Mouse (Mus musculus): ENCODE results near the gene Prrg2. TPM values are rescaled to one million over a fixed set of nuclear protein-coding genes. Genes with fewer than 3 reads are reported as not detected.
A peak's percentile ranks its signal among the peaks of the same experiment; 100 is the strongest.

Prrg2 gene
- polyA plus RNA-seq, 1 experiment from 2014 or later, result 9.9 TPM

DNA sequence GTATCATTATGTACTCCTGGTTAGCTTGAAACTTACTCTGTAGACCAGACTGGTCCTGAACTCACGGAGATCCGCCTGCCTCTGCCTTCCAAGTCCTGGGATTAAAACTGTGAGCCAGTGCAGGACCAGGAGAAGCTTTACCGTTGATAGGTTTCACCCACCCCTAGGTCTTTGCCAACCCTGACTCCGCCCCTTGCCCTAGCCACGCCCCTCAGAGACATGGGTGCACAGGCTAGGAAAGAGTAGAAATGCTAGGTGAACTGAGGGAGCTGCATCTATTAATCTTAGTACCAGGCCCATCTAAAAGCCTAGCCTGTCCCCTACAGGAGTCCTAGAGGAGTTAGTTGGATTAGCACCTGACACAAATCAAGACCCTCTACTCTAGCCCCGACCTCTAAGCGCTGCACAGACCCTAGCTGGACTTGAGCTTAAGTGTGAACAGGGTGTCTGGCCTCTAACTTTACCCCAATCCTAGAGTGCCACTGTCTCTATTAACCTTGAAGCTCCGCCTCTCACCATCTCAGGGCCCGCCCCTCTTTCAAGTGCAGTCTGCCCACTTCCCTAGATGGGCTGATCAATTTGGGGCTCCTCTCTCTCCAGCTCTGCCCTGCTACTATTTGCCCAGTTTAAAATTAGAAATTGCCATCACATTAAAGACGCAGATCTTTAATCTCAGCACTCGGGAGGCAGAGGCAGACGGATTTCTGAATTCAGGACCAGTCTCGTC is 27.9 kb upstream of the Prrg2 start:
- DNase-seq (ENCODE audit: low spot score), result no peak

DNA sequence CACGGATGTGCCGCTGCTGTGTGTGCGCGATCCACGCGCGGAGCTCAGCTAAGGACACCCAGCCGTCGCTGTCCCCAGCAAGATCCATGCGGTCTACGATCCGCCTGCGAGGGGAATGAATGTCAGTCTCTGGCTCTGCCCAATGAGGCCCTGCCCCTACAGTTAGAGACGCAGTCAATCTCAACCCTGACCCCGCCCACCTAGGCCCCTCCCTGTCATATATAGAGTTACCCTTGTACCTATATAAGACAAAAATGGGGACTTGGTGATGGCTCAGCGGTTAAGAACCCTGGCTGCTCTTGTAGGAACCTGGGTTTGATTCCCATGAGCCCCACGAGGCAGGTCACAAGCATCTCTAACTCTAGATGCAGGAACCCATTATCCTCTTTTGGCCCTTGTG is 26.1 kb upstream of the Prrg2 start:
- DNase-seq (ENCODE audit: low spot score), result no peak

GRCm38 (mm10) chr7:45086084-45086483 is 23.6 kb upstream of the Prrg2 start:
- DNase-seq (ENCODE audit: low spot score), result no peak

DNA sequence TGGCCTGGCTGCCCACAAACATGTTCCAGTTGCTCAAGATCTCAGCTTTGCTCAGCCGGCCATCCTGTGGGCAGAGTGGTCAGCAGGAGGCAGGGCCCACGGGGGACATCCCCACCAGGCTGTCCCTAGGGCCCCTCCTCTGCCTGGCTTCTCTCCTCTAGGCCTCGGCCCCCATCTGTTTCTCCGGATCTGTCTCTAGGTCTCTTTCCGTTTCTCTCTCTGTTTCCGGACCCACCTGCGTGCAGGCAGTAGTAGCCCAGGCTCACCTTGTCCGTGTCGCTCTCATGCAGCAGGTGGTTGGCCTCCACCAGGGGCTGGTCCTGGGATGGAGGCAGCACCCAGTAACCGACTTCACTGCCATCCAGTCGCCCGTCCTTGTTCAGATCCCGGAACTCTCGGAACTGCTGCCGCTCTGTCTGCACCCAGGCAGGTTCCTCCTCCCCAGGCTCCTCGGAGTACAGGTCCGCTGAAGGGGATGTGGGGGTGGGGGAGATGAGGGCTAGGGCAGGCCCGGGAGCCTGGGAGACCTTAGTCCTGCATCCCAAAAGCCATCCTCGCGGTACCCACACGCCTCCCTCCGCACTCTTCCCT is 20.9 kb upstream of the Prrg2 start:
- peak; percentile 53 for DNase-seq (ENCODE audit: low spot score)

- DNase-seq (ENCODE audit: low spot score), result peak; percentile 62
These were observed 20.2 kb upstream of the Prrg2 start for GRCm38 (mm10) chr7:45082401-45083299.

GRCm38 (mm10) chr7:45081016-45081415 is 18.5 kb upstream of the Prrg2 start:
- no peak for DNase-seq (ENCODE audit: low spot score)

GRCm38 (mm10) chr7:45079856-45080255 is 17.4 kb upstream of the Prrg2 start:
- peak; percentile 91 for DNase-seq (ENCODE audit: low spot score)

- DNase-seq (ENCODE audit: low spot score), result peak; percentile 75
These were observed 16.0 kb upstream of the Prrg2 start for GRCm38 (mm10) chr7:45078513-45078912.

DNA sequence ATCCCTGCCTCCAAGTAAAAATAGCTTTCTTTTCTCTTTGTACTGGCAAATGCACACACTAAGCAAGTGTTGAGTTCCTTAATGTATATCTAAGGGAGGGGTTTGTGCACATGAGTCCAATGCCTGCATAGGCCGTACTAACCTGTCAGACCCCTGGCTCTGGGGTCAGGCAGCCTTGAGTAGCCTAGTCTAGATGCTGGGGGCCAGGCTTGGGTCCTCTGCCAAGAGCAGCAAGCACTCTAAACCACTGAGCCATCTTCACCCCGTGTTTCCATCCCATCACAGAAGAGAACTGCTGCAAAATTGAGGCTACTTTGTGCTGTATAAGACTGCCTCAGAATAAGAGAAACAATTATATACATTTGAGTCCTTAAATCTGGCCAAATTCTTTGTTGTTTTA is 15.4 kb upstream of the Prrg2 start:
- DNase-seq (ENCODE audit: low spot score), result no peak

- no peak for DNase-seq (ENCODE audit: low spot score)
These were observed 14.8 kb upstream of the Prrg2 start for GRCm38 (mm10) chr7:45077322-45077721.

DNA sequence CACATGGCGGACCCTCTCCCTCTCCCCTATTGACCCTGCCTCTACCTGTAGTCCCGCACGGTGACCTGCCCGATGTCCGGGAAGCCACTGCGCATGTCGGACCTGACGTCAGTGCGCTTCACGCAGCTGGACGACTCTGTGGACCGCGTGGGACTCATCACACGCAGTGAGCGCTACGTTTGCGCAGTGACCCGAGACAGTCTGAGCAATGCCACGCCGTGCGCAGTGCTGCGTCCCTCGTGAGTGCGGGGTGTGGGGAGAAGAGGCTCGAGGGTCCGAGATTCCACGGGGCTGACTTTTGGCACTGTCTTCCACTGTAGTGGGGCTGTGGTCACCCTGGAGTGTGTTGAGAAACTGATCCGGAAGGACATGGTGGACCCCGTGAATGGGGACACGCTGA is 14.0 kb upstream of the Prrg2 start:
- no peak for DNase-seq (ENCODE audit: low spot score)

GRCm38 (mm10) chr7:45075405-45075804 is 12.9 kb upstream of the Prrg2 start:
- DNase-seq (ENCODE audit: low spot score), result no peak

- DNase-seq (ENCODE audit: low spot score), result no peak
These were observed 11.5 kb upstream of the Prrg2 start for GRCm38 (mm10) chr7:45073949-45074348.

- no peak for DNase-seq (ENCODE audit: low spot score)
These were observed 10.8 kb upstream of the Prrg2 start for GRCm38 (mm10) chr7:45073171-45073707.

- no peak for DNase-seq (ENCODE audit: low spot score)
These were observed 9.8 kb upstream of the Prrg2 start for GRCm38 (mm10) chr7:45072230-45072629.

GRCm38 (mm10) chr7:45069671-45070070 is 7.2 kb upstream of the Prrg2 start:
- DNase-seq (ENCODE audit: low spot score), result no peak

DNA sequence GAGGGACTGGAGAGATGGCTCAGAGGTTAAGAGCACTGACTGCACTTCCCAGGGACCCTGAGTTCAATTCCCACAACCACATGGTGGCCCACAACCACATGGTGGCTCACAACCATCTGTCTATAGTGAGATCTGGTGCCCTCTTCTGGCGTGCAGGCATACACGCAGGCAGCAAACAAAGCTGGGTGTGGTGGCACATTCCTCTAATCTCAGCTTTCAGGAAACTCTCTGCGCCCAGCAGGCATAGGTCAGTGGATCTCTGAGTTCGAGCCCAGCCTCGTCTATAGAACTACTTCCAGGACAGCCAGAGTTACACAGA is 5.5 kb upstream of the Prrg2 start:
- peak; percentile 72 for DNase-seq (ENCODE audit: low spot score)

- DNase-seq (ENCODE audit: low spot score), result no peak
These were observed 4.9 kb upstream of the Prrg2 start for GRCm38 (mm10) chr7:45067190-45067999.

DNA sequence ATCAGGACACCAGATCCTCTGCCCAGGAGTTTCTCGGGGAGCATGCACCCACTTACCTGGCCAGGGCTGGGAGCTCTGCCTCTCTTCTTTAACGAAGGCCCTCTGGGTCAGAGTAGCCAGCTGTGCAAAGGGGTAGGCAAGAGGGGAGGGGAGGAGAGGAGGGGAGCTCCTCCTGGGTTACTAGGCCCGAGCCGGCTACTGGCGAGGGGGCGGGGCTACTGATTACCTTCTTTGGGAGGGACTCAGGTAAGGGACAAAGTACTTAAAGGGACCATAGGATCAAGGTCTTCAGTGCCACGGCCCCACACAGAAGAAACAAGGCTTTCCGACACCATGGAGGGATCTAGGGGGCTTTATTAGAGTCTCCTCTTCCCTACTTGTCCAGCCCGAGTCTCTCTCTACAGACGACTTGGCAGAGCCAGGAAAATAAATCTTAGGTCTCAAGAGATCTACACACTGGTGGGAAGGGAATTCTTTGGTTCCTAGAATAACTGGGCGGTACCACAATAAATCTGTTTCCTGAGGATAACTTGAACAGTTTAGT is 873 bp downstream of the Prrg2 start:
- DNase-seq (ENCODE audit: low spot score), result no peak

DNA sequence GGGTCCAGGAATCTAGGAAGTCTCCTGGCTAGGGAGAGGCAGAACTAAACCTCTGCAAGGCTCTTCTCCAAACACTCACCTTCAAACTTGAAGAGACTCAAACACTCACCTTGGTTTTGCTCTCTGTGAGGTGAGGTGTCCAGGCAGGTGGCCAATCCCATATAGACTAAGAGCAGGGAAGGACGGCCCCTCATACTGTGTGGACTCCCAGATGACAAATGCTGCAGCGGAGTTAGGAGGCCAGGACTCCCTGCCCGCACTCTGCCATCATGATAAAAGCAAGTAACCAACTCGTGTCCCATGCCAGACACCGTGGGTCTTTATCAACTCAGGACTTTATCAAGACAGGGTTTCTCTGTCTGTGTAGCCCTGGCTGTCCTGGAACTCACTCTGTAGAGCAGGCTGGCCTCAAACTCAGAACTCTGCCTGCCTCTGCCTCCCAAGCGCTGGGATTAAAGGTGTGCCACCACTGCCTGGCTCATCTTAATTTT is 1.8 kb downstream of the Prrg2 start:
- no peak for DNase-seq (ENCODE audit: low spot score)

Measured in thymus, postnatal 0 days (tissue).